Mouse (Mus musculus) spleen, postnatal 14 days (tissue): ENCODE results near the gene Cntd1.

Source experiments
- DNase-seq, 2 experiments: peaks; one replicate each; pipeline ENCODE4 v3.0.0; 2021 to 2022; ENCODE audit warnings: low spot score in 2 of 2

Gene Cntd1

GRCm38 (mm10) chr11:101253613-101254389, 25.0 kb upstream of the Cntd1 start, which contains the start of gene Vps25:
Vps25 (plus strand) TSS chr11:101253707.
- peak; percentile 73 to 84 for DNase-seq

- DNase-seq, result no peak
Measured at GRCm38 (mm10) chr11:101255826-101256775, 22.7 kb upstream of the Cntd1 start.

- DNase-seq, result no peak
Measured at GRCm38 (mm10) chr11:101259261-101259712, 19.5 kb upstream of the Cntd1 start.

GRCm38 (mm10) chr11:101259948-101260825, 18.6 kb upstream of the Cntd1 start, which contains the start of gene Wnk4:
Wnk4 (plus strand) TSS chr11:101260567.
- peak; percentile 59 to 63 for DNase-seq

- DNase-seq, result no peak
Measured at GRCm38 (mm10) chr11:101260826-101261380, 17.9 kb upstream of the Cntd1 start.

- DNase-seq, result no peak
Measured at GRCm38 (mm10) chr11:101262272-101262967, 16.4 kb upstream of the Cntd1 start.

- no peak for DNase-seq
Measured at GRCm38 (mm10) chr11:101263138-101263988, 15.4 kb upstream of the Cntd1 start.

GRCm38 (mm10) chr11:101263989-101264280, 14.9 kb upstream of the Cntd1 start:
- no peak for DNase-seq

- no peak for DNase-seq
Measured at GRCm38 (mm10) chr11:101264954-101265471, 13.8 kb upstream of the Cntd1 start.

- DNase-seq, result no peak
Measured at GRCm38 (mm10) chr11:101265906-101266305, 12.9 kb upstream of the Cntd1 start.

GRCm38 (mm10) chr11:101269577-101270116, 9.2 kb upstream of the Cntd1 start:
- no peak for DNase-seq

- DNase-seq, result no peak
Measured at GRCm38 (mm10) chr11:101272446-101272845, 6.4 kb upstream of the Cntd1 start.

- no peak for DNase-seq
Measured at GRCm38 (mm10) chr11:101275309-101275708, 3.5 kb upstream of the Cntd1 start.

GRCm38 (mm10) chr11:101276319-101277070, 2.3 kb upstream of the Cntd1 start:
- DNase-seq, result no peak

- no peak for DNase-seq
Measured at GRCm38 (mm10) chr11:101277381-101278222, 1.2 kb upstream of the Cntd1 start.

GRCm38 (mm10) chr11:101279193-101279569, 369 bp downstream of the Cntd1 start:
- DNase-seq, result no peak

GRCm38 (mm10) chr11:101280837-101281236, 2.0 kb downstream of the Cntd1 start:
- no peak for DNase-seq

GRCm38 (mm10) chr11:101282896-101283295, 4.1 kb downstream of the Cntd1 start:
- no peak for DNase-seq
